Mouse (Mus musculus): ENCODE measurements around the gene Dusp16. TPM values are rescaled to one million over a fixed set of nuclear protein-coding genes. Genes with fewer than 3 reads are reported as not detected.

Dusp16 gene
- 2.3 TPM in 1 of 2 replicates, not detected in the other for total RNA-seq (2015; ENCODE audit: low replicate concordance)
- 0.94 and 3.8 TPM in 2 replicates for total RNA-seq (2017; ENCODE audit: low replicate concordance)

GRCm38 (mm10) chr6:134792141-134793045 lies at the start of gene Dusp16:
Dusp16 (minus strand) TSS chr6:134792625.
- ATAC-seq (replicated peaks; ENCODE audit: low FRiP score, poor library complexity, severe bottlenecking) = peak; percentile 76

- no peak for ATAC-seq (replicated peaks; ENCODE audit: low FRiP score, poor library complexity, severe bottlenecking)
Measured at GRCm38 (mm10) chr6:134840346-134840745, 47.9 kb upstream of the Dusp16 start.

- no peak for ATAC-seq (replicated peaks; ENCODE audit: low FRiP score, poor library complexity, severe bottlenecking)
Measured at GRCm38 (mm10) chr6:134838111-134838510, 45.7 kb upstream of the Dusp16 start.

- peak; percentile 51 for ATAC-seq (replicated peaks; ENCODE audit: low FRiP score, poor library complexity, severe bottlenecking)
Measured at GRCm38 (mm10) chr6:134834585-134835251, 42.3 kb upstream of the Dusp16 start.

GRCm38 (mm10) chr6:134830776-134831175 lies 38.4 kb upstream of the Dusp16 start:
- no peak for ATAC-seq (replicated peaks; ENCODE audit: low FRiP score, poor library complexity, severe bottlenecking)

- ATAC-seq (replicated peaks; ENCODE audit: low FRiP score, poor library complexity, severe bottlenecking) = peak; percentile 84
Measured at GRCm38 (mm10) chr6:134829786-134830700, 37.6 kb upstream of the Dusp16 start, which contains the start of gene Crebl2. Crebl2 (plus strand) TSS chr6:134830154.

GRCm38 (mm10) chr6:134822844-134823243 lies 30.4 kb upstream of the Dusp16 start:
- peak; percentile 60 for ATAC-seq (replicated peaks; ENCODE audit: low FRiP score, poor library complexity, severe bottlenecking)

GRCm38 (mm10) chr6:134820411-134820810 lies 28.0 kb upstream of the Dusp16 start:
- ATAC-seq (replicated peaks; ENCODE audit: low FRiP score, poor library complexity, severe bottlenecking) = no peak

- ATAC-seq (replicated peaks; ENCODE audit: low FRiP score, poor library complexity, severe bottlenecking) = no peak
Measured at GRCm38 (mm10) chr6:134819741-134820140, 27.3 kb upstream of the Dusp16 start.

GRCm38 (mm10) chr6:134817051-134817928 lies 24.9 kb upstream of the Dusp16 start:
- ATAC-seq (replicated peaks; ENCODE audit: low FRiP score, poor library complexity, severe bottlenecking) = no peak

- no peak for ATAC-seq (replicated peaks; ENCODE audit: low FRiP score, poor library complexity, severe bottlenecking)
Measured at GRCm38 (mm10) chr6:134813066-134813465, 20.6 kb upstream of the Dusp16 start.

- ATAC-seq (replicated peaks; ENCODE audit: low FRiP score, poor library complexity, severe bottlenecking) = 0 out of 2 replicates have a peak, but pooled peaks have one; percentile 11
Measured at GRCm38 (mm10) chr6:134807794-134808193, 15.4 kb upstream of the Dusp16 start.

GRCm38 (mm10) chr6:134807091-134807490 lies 14.7 kb upstream of the Dusp16 start:
- no peak for ATAC-seq (replicated peaks; ENCODE audit: low FRiP score, poor library complexity, severe bottlenecking)

GRCm38 (mm10) chr6:134806130-134806529 lies 13.7 kb upstream of the Dusp16 start:
- no peak for ATAC-seq (replicated peaks; ENCODE audit: low FRiP score, poor library complexity, severe bottlenecking)

- no peak for ATAC-seq (replicated peaks; ENCODE audit: low FRiP score, poor library complexity, severe bottlenecking)
Measured at GRCm38 (mm10) chr6:134804736-134805277, 12.4 kb upstream of the Dusp16 start.

- no peak for ATAC-seq (replicated peaks; ENCODE audit: low FRiP score, poor library complexity, severe bottlenecking)
Measured at GRCm38 (mm10) chr6:134802641-134803043, 10.2 kb upstream of the Dusp16 start.

GRCm38 (mm10) chr6:134801483-134801882 lies 9.1 kb upstream of the Dusp16 start:
- ATAC-seq (replicated peaks; ENCODE audit: low FRiP score, poor library complexity, severe bottlenecking) = no peak

GRCm38 (mm10) chr6:134796297-134796696 lies 3.9 kb upstream of the Dusp16 start:
- no peak for ATAC-seq (replicated peaks; ENCODE audit: low FRiP score, poor library complexity, severe bottlenecking)

Measured in erythroblast, adult 5-6 weeks (primary cell).